Mouse (Mus musculus) intestine, embryonic 14.5 days (tissue): Measurements from ENCODE around the gene Dpf3. TPM values are rescaled to one million over a fixed set of nuclear protein-coding genes. Genes with fewer than 3 reads are reported as not detected.
A peak's percentile ranks its signal among the peaks of the same experiment; 100 is the strongest.

ENCODE experiments used
- ATAC-seq: fragments of 200-750 bp; cut with Nextera tagmentation; replicated peaks from 2 replicates; pipeline ENCODE4 v1.8.0; 2017; ENCODE audit warnings: low read depth, moderate number of reproducible peaks, moderate TSS enrichment, moderate library complexity; ENCODE audit not compliant: low FRiP score, low TSS enrichment
- DNase-seq: peaks from one replicate; pipeline ENCODE4 v3.0.0-alpha.2; 2018; ENCODE audit warnings: low spot score
- H3K27ac ChIP-seq: fragments of 300-500 bp; sonication (generic); 2 replicates; pipeline ENCODE4 v1.5.1; 2014; ENCODE audit warnings: low read depth, mild to moderate bottlenecking, control low read depth
- H3K27me3 ChIP-seq: fragments of 300-500 bp; sonication (generic); replicated peaks from 2 replicates; pipeline ENCODE4 v1.6.1; 2014; ENCODE audit warnings: low read length, control low read depth; ENCODE audit not compliant: control insufficient read depth, insufficient read depth
- H3K36me3 ChIP-seq: fragments of 300-500 bp; sonication (generic); 2 replicates; pipeline ENCODE4 v1.6.1; 2014; ENCODE audit warnings: low read length, control low read depth; ENCODE audit not compliant: control insufficient read depth, insufficient read depth
- H3K4me1 ChIP-seq: fragments of 300-500 bp; sonication (generic); replicated peaks from 2 replicates; pipeline ENCODE4 v1.6.1; 2014; ENCODE audit warnings: low read length, control low read depth, mixed read lengths; ENCODE audit not compliant: control insufficient read depth, insufficient read depth
- H3K4me2 ChIP-seq: fragments of 300-500 bp; sonication (generic); 2 replicates; pipeline ENCODE4 v1.6.1; 2014; ENCODE audit warnings: low read length
- H3K4me3 ChIP-seq: fragments of 300-500 bp; sonication (generic); 2 replicates; pipeline ENCODE4 v1.5.1; 2014; ENCODE audit warnings: low read depth, low read length, control low read depth, mixed read lengths
- H3K9ac ChIP-seq: fragments of 300-500 bp; sonication (generic); 2 replicates; pipeline ENCODE4 v1.6.1; 2014; ENCODE audit warnings: mild to moderate bottlenecking, low read length
- H3K9me3 ChIP-seq: fragments of 300-500 bp; sonication (generic); 2 replicates; pipeline ENCODE4 v1.6.1; 2016; ENCODE audit warnings: low read length, control low read depth; ENCODE audit not compliant: control insufficient read depth
- WGBS: fragments of 180-500 bp; shearing (Covaris S2); extraction: QIAGEN DNeasy Blood & Tissue Kit; methylation state at CpG from one replicate; pipeline ENCODE4 v1.1.7; 2014; 5-methylcytosine and 5-hydroxymethylcytosine counted together
- polyA plus RNA-seq: library from polyadenylated mRNA; unstranded; fragments of >200 nt; fragmentation: Nextera tagmentation; extraction: Ambion mirVana; gene quantifications from 2 replicates; pipeline ENCODE4 v1.2.1, GENCODE M21; 2014

Dpf3 gene
- polyA plus RNA-seq, result 8.7 and 9.2 TPM in 2 replicates

GRCm38 (mm10) chr12:83487476-83487991 is at the start of gene Dpf3:
Gene Dpf3, minus strand, starts transcription at chr12:83487716.
- 0% methylated on average over 31 of the region's 31 CpGs for WGBS

GRCm38 (mm10) chr12:83536039-83536438 is 48.5 kb upstream of the Dpf3 start:
- no peak for DNase-seq
- WGBS, result 59% methylated on average over 9 of the region's 9 CpGs
- no peak for ATAC-seq

More at GRCm38 (mm10) chr12:83487476-83487991, at the start of gene Dpf3:
- DNase-seq (peak; percentile 97), ATAC-seq (peak; percentile 95)
- peak within 1 kb of the TSS; percentile 100 for H3K4me2 ChIP-seq
- H3K4me3 ChIP-seq, result peak within 1 kb of the TSS; percentile 74
- H3K4me1 ChIP-seq, result peaks cover 8% of the 10 kb centered on the region; the same call in 1 of the 2 replicates
- peaks cover 3% of the 10 kb centered on the region; the same call in 1 of the 2 replicates for H3K9me3 ChIP-seq
- H3K36me3 ChIP-seq, result no peaks in the 10 kb centered on the region
- H3K27me3 ChIP-seq, result 0 out of 2 replicates have a peak, but pooled peaks cover 3% of the 10 kb centered on the region
- H3K9ac ChIP-seq, result peak within 1 kb of the TSS; percentile 58
- H3K27ac ChIP-seq, result peak within 1 kb of the TSS; percentile 81

DNA sequence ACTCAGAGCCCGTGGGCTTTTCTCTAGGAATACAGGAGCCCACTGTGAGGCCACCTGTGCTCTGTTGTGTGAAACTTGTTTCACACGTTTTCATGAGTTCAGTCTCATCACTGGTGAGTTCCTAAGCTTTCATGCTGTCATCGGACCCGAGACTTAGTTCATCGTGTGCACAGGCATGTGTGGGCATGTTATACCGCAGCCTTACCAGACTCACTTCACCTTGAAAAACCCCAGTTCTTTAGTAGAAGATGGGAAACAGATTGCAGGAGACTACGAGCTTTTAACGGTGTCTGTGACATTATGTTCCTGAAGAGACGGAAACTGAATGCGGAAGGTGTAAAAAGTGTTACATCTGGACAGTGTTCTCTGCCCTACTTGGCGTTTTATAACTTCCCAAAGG is 47.9 kb upstream of the Dpf3 start:
- no peak overlapping the region for H3K27ac ChIP-seq
- DNase-seq (no peak), ATAC-seq (no peak)
- H3K9me3 ChIP-seq, result no peaks in the 10 kb centered on the region
- peaks cover 47% of the 10 kb centered on the region for H3K36me3 ChIP-seq
- WGBS, result 73% methylated on average over 11 of the region's 11 CpGs
- no peak overlapping the region for H3K4me2 ChIP-seq
- no peak overlapping the region for H3K4me3 ChIP-seq
- H3K9ac ChIP-seq, result no peak overlapping the region
- 0 out of 2 replicates have a peak, but pooled peaks cover 3% of the 10 kb centered on the region for H3K4me1 ChIP-seq
- no peaks in the 10 kb centered on the region for H3K27me3 ChIP-seq

More at GRCm38 (mm10) chr12:83536039-83536438, 48.5 kb upstream of the Dpf3 start:
- Histone ChIP-seq H3K4me2 (no peak overlapping the region), H3K27ac (no peak overlapping the region), H3K9me3 (no peaks in the 10 kb centered on the region), H3K4me3 (no peak overlapping the region), H3K4me1 (0 out of 2 replicates have a peak, but pooled peaks cover 3% of the 10 kb centered on the region), H3K9ac (no peak overlapping the region), H3K36me3 (peaks cover 49% of the 10 kb centered on the region), H3K27me3 (no peaks in the 10 kb centered on the region)

GRCm38 (mm10) chr12:83534190-83534589 is 46.7 kb upstream of the Dpf3 start:
- DNase-seq (no peak), ATAC-seq (no peak)
- WGBS, result 86% methylated on average over 3 of the region's 3 CpGs
- no peak overlapping the region for H3K4me2 ChIP-seq
- H3K36me3 ChIP-seq, result peaks cover 42% of the 10 kb centered on the region
- no peak overlapping the region for H3K4me3 ChIP-seq
- H3K9ac ChIP-seq, result no peak overlapping the region
- H3K27me3 ChIP-seq, result no peaks in the 10 kb centered on the region
- 0 out of 2 replicates have a peak, but pooled peaks cover 3% of the 10 kb centered on the region for H3K4me1 ChIP-seq
- no peaks in the 10 kb centered on the region for H3K9me3 ChIP-seq
- H3K27ac ChIP-seq, result no peak overlapping the region

DNA sequence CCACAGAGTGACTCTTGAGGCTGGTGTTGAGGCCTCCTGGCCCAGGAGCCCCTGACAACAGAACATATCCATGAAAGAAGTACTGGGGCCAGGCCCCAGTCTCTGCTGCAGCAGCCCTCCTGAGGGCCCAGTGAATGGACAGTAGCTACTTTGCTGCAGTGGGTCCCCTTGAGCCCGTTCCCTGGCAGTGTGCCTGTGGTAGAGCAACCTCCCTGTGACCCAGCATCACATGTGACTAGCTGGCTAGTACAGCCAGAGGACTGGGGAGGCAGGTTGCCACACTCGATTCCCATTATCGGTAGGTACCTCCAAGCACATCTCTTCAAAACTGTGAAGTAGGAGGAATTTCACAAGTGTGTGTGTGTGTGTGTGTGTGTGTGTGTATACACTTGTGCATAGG is 45.5 kb upstream of the Dpf3 start:
- ATAC-seq (no peak), DNase-seq (no peak)
- 89% methylated on average over 3 of the region's 3 CpGs for WGBS
- H3K9me3 ChIP-seq, result no peaks in the 10 kb centered on the region
- H3K4me1 ChIP-seq, result 0 out of 2 replicates have a peak, but pooled peaks cover 3% of the 10 kb centered on the region
- no peak overlapping the region for H3K9ac ChIP-seq
- H3K4me2 ChIP-seq, result no peak overlapping the region
- H3K27ac ChIP-seq, result no peak overlapping the region
- H3K27me3 ChIP-seq, result no peaks in the 10 kb centered on the region
- peaks cover 33% of the 10 kb centered on the region for H3K36me3 ChIP-seq
- no peak overlapping the region for H3K4me3 ChIP-seq

GRCm38 (mm10) chr12:83531992-83532391 is 44.5 kb upstream of the Dpf3 start:
- Histone ChIP-seq H3K9me3 (no peaks in the 10 kb centered on the region), H3K9ac (no peak overlapping the region), H3K4me1 (0 out of 2 replicates have a peak, but pooled peaks cover 3% of the 10 kb centered on the region), H3K36me3 (peaks cover 27% of the 10 kb centered on the region), H3K4me2 (no peak overlapping the region), H3K4me3 (no peak overlapping the region), H3K27me3 (no peaks in the 10 kb centered on the region), H3K27ac (no peak overlapping the region)
- DNase-seq (no peak), ATAC-seq (no peak)
- 86% methylated on average over 6 of the region's 6 CpGs for WGBS

DNA sequence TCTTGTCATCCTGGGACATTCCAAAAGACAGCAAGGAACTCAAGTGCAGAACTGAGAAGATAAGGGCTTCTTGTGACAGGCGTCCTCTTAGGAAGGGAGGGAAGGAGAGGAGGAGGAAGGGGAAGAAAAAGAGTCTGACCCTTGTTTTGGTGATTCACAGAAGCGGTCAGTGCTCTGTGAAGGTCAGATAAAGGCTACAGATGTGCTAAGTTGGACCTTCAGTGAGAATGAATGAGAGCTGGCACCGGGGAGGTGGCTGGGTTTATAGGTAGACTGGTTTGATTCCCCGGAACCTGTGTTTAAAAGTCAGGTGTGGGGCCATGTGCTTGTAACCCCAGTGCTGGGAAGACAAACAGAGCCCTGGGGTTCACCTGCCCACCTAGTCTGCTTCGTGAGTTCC is 41.1 kb upstream of the Dpf3 start:
- Histone ChIP-seq H3K9ac (no peak overlapping the region), H3K27ac (no peak overlapping the region), H3K4me3 (no peak overlapping the region), H3K27me3 (no peaks in the 10 kb centered on the region), H3K9me3 (no peaks in the 10 kb centered on the region), H3K36me3 (peaks cover 22% of the 10 kb centered on the region), H3K4me1 (no peaks in the 10 kb centered on the region), H3K4me2 (no peak overlapping the region)
- no peak for DNase-seq
- ATAC-seq, result no peak
- WGBS, result 85% methylated on average over 5 of the region's 5 CpGs

GRCm38 (mm10) chr12:83527816-83528215 is 40.3 kb upstream of the Dpf3 start:
- Histone ChIP-seq H3K9me3 (no peaks in the 10 kb centered on the region), H3K27me3 (no peaks in the 10 kb centered on the region), H3K4me3 (no peak overlapping the region), H3K4me1 (no peaks in the 10 kb centered on the region), H3K27ac (no peak overlapping the region), H3K4me2 (no peak overlapping the region), H3K9ac (no peak overlapping the region), H3K36me3 (peaks cover 18% of the 10 kb centered on the region)
- DNase-seq (no peak), ATAC-seq (no peak)
- 70% methylated on average over 6 of the region's 6 CpGs for WGBS
